Mouse (Mus musculus): ENCODE measurements at regions not wholly inside any gene's neighbourhood (a gene's known extent, or its start where the extent isn't known, plus 50 kb on each side); places are given as distances from the start of the nearest gene placed in this dataset.
"Not testable (repeated sequence)": the region's sequence is repeated elsewhere in the genome, so short reads cannot be mapped to it uniquely, and the experiment has no call there.

- H3K4me1 ChIP-seq (replicated peaks; ENCODE audit: insufficient read depth, low read length); H3K9me3 ChIP-seq (replicated peaks; ENCODE audit: low read length); H3K27me3 ChIP-seq (ENCODE audit: insufficient read depth, low read length); ATAC-seq (replicated peaks; ENCODE audit: low FRiP score, low read depth); DNase-seq (ENCODE audit: low spot score); H3K9ac ChIP-seq (ENCODE audit: low read depth, low read length); H3K27ac ChIP-seq; H3K36me3 ChIP-seq (ENCODE audit: insufficient read depth, low read length); H3K4me3 ChIP-seq (replicated peaks; ENCODE audit: low read depth, low read length); H3K4me2 ChIP-seq (ENCODE audit: low read length): not testable (repeated sequence)
- 81% methylated on average over 4 of the region's 4 CpGs for WGBS
Observed at GRCm38 (mm10) chr3:22411976-22412660, 335.7 kb downstream of the Tbl1xr1 start.

- TF ChIP-seq CTCF (IDR thresholded peaks at IDR 0.05; ENCODE audit: low read depth) = no peak
Observed at GRCm38 (mm10) chr3:22438027-22438780, 361.8 kb downstream of the Tbl1xr1 start.

GRCm38 (mm10) chr3:22470542-22470941 lies 394.1 kb downstream of the Tbl1xr1 start:
- Histone ChIP-seq H3K27ac (no peak overlapping the region), H3K4me1 (replicated peaks; ENCODE audit: insufficient read depth, low read length) (no peaks in the 10 kb centered on the region), H3K36me3 (ENCODE audit: insufficient read depth, low read length) (no peaks in the 10 kb centered on the region), H3K27me3 (ENCODE audit: insufficient read depth, low read length) (no peaks in the 10 kb centered on the region), H3K9me3 (replicated peaks; ENCODE audit: low read length) (no peaks in the 10 kb centered on the region), H3K4me2 (ENCODE audit: low read length) (no peak overlapping the region), H3K4me3 (replicated peaks; ENCODE audit: low read depth, low read length) (no peak overlapping the region), H3K9ac (ENCODE audit: low read depth, low read length) (no peak overlapping the region)
- ATAC-seq (replicated peaks; ENCODE audit: low FRiP score, low read depth) (no peak), DNase-seq (ENCODE audit: low spot score) (no peak)
- no peak for TF ChIP-seq CTCF (IDR thresholded peaks at IDR 0.05; ENCODE audit: low read depth)
- WGBS = 91% methylated on average over 5 of the region's 5 CpGs

More at GRCm38 (mm10) chr3:22438027-22438780, 361.8 kb downstream of the Tbl1xr1 start:
- ATAC-seq (replicated peaks; ENCODE audit: low FRiP score, low read depth) (no peak; the same call in 1 of the 2 replicates), DNase-seq (ENCODE audit: low spot score) (peak; percentile 92)
- H3K27me3 ChIP-seq (ENCODE audit: insufficient read depth, low read length) = no peaks in the 10 kb centered on the region
- 60% methylated on average over 9 of the region's 9 CpGs for WGBS
- no peaks in the 10 kb centered on the region for H3K9me3 ChIP-seq (replicated peaks; ENCODE audit: low read length)
- no peak overlapping the region for H3K27ac ChIP-seq
- H3K4me1 ChIP-seq (replicated peaks; ENCODE audit: insufficient read depth, low read length) = no peaks in the 10 kb centered on the region
- H3K4me2 ChIP-seq (ENCODE audit: low read length) = no peak overlapping the region
- no peak overlapping the region for H3K4me3 ChIP-seq (replicated peaks; ENCODE audit: low read depth, low read length)
- no peaks in the 10 kb centered on the region for H3K36me3 ChIP-seq (ENCODE audit: insufficient read depth, low read length)
- no peak overlapping the region for H3K9ac ChIP-seq (ENCODE audit: low read depth, low read length)

- Histone ChIP-seq H3K9me3 (replicated peaks; ENCODE audit: low read length) (no peaks in the 10 kb centered on the region), H3K4me2 (ENCODE audit: low read length) (no peak overlapping the region), H3K4me1 (replicated peaks; ENCODE audit: insufficient read depth, low read length) (no peaks in the 10 kb centered on the region), H3K36me3 (ENCODE audit: insufficient read depth, low read length) (no peaks in the 10 kb centered on the region), H3K9ac (ENCODE audit: low read depth, low read length) (no peak overlapping the region), H3K4me3 (replicated peaks; ENCODE audit: low read depth, low read length) (no peak overlapping the region), H3K27ac (no peak overlapping the region), H3K27me3 (ENCODE audit: insufficient read depth, low read length) (no peaks in the 10 kb centered on the region)
- no peak for TF ChIP-seq CTCF (IDR thresholded peaks at IDR 0.05; ENCODE audit: low read depth)
- DNase-seq (ENCODE audit: low spot score) (no peak), ATAC-seq (replicated peaks; ENCODE audit: low FRiP score, low read depth) (no peak)
- 77% methylated on average over 2 of the region's 2 CpGs for WGBS
Observed at GRCm38 (mm10) chr3:22492530-22492929, 416.1 kb downstream of the Tbl1xr1 start.
